Mouse (Mus musculus) E14TG2a.4 (cell line): ENCODE data around the gene Ckm.

Experiments used
- H3K27me3 ChIP-seq: 2 replicates; pipeline ENCODE4 v1.6.1; 2014; ENCODE audit warnings: low read length, control low read depth; ENCODE audit not compliant: insufficient read depth
- H3K36me3 ChIP-seq: 2 replicates; pipeline ENCODE4 v1.6.1; 2014; ENCODE audit warnings: low read length, control low read depth; ENCODE audit not compliant: insufficient read depth
- H3K4me1 ChIP-seq: replicated peaks from 2 replicates; pipeline ENCODE4 v1.6.1; 2014; ENCODE audit warnings: low read depth, low read length, control low read depth
- H3K4me3 ChIP-seq: replicated peaks from 2 replicates; pipeline ENCODE4 v1.5.1; 2014; ENCODE audit warnings: mild to moderate bottlenecking, low read length
- H3K9me3 ChIP-seq: 2 replicates; pipeline ENCODE4 v1.6.1; 2014; ENCODE audit warnings: low read length, control low read depth
- CTCF ChIP-seq: conservative IDR thresholded peaks from 2 replicates; pipeline ENCODE4 v1.5.1; 2014; ENCODE audit warnings: low read length
- NANOG ChIP-seq: IDR thresholded peaks from 2 replicates; pipeline ENCODE4 v1.6.1; 2014; ENCODE audit warnings: borderline replicate concordance, low read length, mixed read lengths
- POU5F1 ChIP-seq: IDR thresholded peaks from 2 replicates; pipeline ENCODE4 v1.6.1; 2014; ENCODE audit warnings: low read length, borderline replicate concordance

The Ckm gene

GRCm38 (mm10) chr7:19461488-19461887 is 56.9 kb downstream of the Ckm start:
- Histone ChIP-seq H3K9me3 (no peaks in the 10 kb centered on the region), H3K27me3 (peaks cover 24% of the 10 kb centered on the region), H3K36me3 (no peaks in the 10 kb centered on the region; the same call in 1 of the 2 replicates), H3K4me1 (peaks cover 81% of the 10 kb centered on the region), H3K4me3 (no peak overlapping the region)
- TF ChIP-seq CTCF, result peak; percentile 94
- no peak for TF ChIP-seq NANOG

- TF ChIP-seq CTCF (no peak), NANOG (no peak), POU5F1 (no peak)
- H3K27me3 ChIP-seq, result peaks cover 29% of the 10 kb centered on the region
- H3K4me3 ChIP-seq, result peak overlapping the region; percentile 27
- H3K9me3 ChIP-seq, result no peaks in the 10 kb centered on the region
- peaks cover 76% of the 10 kb centered on the region for H3K4me1 ChIP-seq
- H3K36me3 ChIP-seq, result no peaks in the 10 kb centered on the region
Measured at GRCm38 (mm10) chr7:19462443-19462842, 57.9 kb downstream of the Ckm start.

- H3K36me3 ChIP-seq, result no peaks in the 10 kb centered on the region
- no peaks in the 10 kb centered on the region for H3K9me3 ChIP-seq
- peaks cover 27% of the 10 kb centered on the region for H3K27me3 ChIP-seq
- H3K4me1 ChIP-seq, result peaks cover 76% of the 10 kb centered on the region
- no peak for TF ChIP-seq POU5F1
- TF ChIP-seq NANOG, result no peak
- TF ChIP-seq CTCF, result no peak
- H3K4me3 ChIP-seq, result peak within 1 kb of the TSS; percentile 27
Measured at GRCm38 (mm10) chr7:19462884-19463381, 58.4 kb downstream of the Ckm start, which contains the start of gene Exoc3l2. Gene Exoc3l2, plus strand, starts transcription at chr7:19463331.

GRCm38 (mm10) chr7:19464367-19465307 is 60.1 kb downstream of the Ckm start:
- TF ChIP-seq NANOG, result no peak
- no peak for TF ChIP-seq CTCF
- TF ChIP-seq POU5F1, result no peak
- Histone ChIP-seq H3K27me3 (peaks cover 39% of the 10 kb centered on the region), H3K4me3 (peak overlapping the region; percentile 51), H3K9me3 (no peaks in the 10 kb centered on the region), H3K4me1 (peaks cover 80% of the 10 kb centered on the region), H3K36me3 (no peaks in the 10 kb centered on the region)

GRCm38 (mm10) chr7:19466602-19467145 is 62.1 kb downstream of the Ckm start:
- no peaks in the 10 kb centered on the region for H3K9me3 ChIP-seq
- H3K27me3 ChIP-seq, result peaks cover 51% of the 10 kb centered on the region

DNA sequence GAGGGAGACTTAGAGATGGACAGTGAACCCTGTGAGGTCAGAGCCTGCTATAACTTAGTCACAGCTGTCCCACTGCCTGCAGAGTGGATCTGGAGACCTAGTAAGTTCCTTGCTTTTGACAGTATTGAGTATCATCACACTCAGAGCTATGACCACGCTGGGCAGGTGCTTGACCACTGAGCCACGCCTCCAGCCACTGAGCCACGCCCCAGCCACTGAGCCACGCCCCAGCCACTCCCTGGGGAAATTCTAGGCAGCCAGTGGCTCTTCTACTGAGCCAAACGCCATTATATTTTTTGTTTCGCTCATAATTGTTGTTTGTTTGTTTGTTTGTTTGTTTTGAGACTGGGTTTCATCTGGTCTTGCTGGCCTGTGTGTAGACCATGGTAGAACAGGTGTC is 63.1 kb downstream of the Ckm start:
- H3K9me3 ChIP-seq, result no peaks in the 10 kb centered on the region
- no peak overlapping the region for H3K4me3 ChIP-seq
- H3K36me3 ChIP-seq, result no peaks in the 10 kb centered on the region
- peaks cover 61% of the 10 kb centered on the region for H3K27me3 ChIP-seq
- H3K4me1 ChIP-seq, result peaks cover 77% of the 10 kb centered on the region
- TF ChIP-seq POU5F1 (no peak), CTCF (no peak), NANOG (no peak)

More at GRCm38 (mm10) chr7:19466602-19467145, 62.1 kb downstream of the Ckm start:
- Histone ChIP-seq H3K4me1 (peaks cover 77% of the 10 kb centered on the region), H3K36me3 (no peaks in the 10 kb centered on the region), H3K4me3 (no peak overlapping the region)
- no peak for TF ChIP-seq CTCF
- no peak for TF ChIP-seq POU5F1
- TF ChIP-seq NANOG, result no peak

DNA sequence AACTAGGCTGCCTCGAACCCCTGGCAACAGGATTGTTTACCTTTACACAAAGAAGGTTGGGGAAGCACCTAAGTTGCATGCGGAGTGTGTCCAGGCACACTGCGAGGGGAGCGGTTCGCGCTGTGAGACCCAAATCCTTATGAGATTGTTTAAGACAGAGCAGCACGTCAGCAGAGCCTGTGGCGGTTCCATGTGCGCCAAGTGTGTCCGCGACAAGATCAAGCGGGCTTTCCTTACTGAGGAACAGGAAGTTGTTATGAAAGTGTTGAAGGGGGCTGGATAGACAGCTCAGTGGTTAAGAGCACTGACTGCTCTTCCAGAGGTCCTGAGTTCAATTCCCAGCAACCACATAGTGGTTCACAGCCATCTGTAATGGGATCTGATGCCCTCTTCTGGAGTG is 63.7 kb downstream of the Ckm start:
- peaks cover 76% of the 10 kb centered on the region for H3K4me1 ChIP-seq
- TF ChIP-seq POU5F1 (no peak), CTCF (no peak), NANOG (no peak)
- H3K4me3 ChIP-seq, result no peak overlapping the region
- no peaks in the 10 kb centered on the region for H3K36me3 ChIP-seq
- H3K9me3 ChIP-seq, result no peaks in the 10 kb centered on the region
- H3K27me3 ChIP-seq, result peaks cover 67% of the 10 kb centered on the region

DNA sequence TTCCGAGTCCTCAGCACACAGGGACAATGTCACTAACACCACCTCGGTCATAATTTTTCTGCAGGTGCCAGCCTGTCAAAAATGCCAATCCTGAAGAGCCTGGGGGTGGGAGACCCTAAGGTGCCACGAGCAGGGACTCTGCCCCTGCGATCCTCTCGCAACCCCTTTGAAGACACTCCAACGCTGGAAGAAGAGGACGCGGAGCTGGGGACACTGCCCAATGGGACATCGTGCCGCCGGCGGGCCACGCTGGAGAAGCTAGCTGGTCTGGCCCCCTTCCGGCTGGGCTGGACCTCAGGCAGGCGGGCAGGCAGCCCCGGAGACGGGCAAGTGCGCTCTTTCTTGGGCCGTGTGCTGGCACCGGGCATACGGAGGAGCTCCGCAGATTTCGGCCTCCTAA is 64.8 kb downstream of the Ckm start:
- Histone ChIP-seq H3K4me1 (peaks cover 72% of the 10 kb centered on the region), H3K36me3 (no peaks in the 10 kb centered on the region), H3K4me3 (peak overlapping the region; percentile 77), H3K9me3 (no peaks in the 10 kb centered on the region), H3K27me3 (peaks cover 73% of the 10 kb centered on the region)
- TF ChIP-seq POU5F1, result no peak
- no peak for TF ChIP-seq CTCF
- no peak for TF ChIP-seq NANOG

- peaks cover 3% of the 10 kb centered on the region; the same call in 1 of the 2 replicates for H3K9me3 ChIP-seq
- H3K27me3 ChIP-seq, result peaks cover 74% of the 10 kb centered on the region
- no peak overlapping the region for H3K4me3 ChIP-seq
- H3K36me3 ChIP-seq, result no peaks in the 10 kb centered on the region
- TF ChIP-seq POU5F1, result no peak
- no peak for TF ChIP-seq NANOG
- no peak for TF ChIP-seq CTCF
- peaks cover 63% of the 10 kb centered on the region for H3K4me1 ChIP-seq
Measured at GRCm38 (mm10) chr7:19470308-19470707, 65.7 kb downstream of the Ckm start.
